Mouse (Mus musculus) naive thymus-derived CD4-positive, alpha-beta T cell, adult 2 months (primary cell): ENCODE results near the gene Gna15.

ENCODE experiments used
- DNase-seq: peaks from one replicate; pipeline ENCODE4 v3.0.0-alpha.2; 2011; ENCODE audit warnings: low read depth

Gene Gna15

DNA sequence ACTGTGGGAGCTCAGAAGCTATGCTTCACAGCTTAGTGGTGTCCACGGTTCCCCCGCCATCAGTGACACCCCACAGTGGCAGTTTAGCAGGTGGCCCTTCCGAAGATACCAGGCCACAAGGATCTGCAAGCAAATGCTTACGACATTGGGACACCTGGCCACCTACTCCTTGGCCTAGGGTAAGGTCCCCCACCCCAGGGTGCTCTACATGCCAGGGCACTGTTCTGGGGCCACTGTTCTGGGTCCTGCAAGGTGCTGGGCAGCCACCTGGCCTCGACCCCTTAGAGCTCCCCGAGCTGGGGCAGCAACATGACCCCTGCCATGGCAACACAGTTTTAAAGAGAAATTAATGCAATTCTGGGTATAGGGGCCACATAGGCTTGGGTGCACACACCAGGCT lies 28.9 kb downstream of the Gna15 start:
- no peak for DNase-seq

- no peak for DNase-seq
These were observed 29.6 kb downstream of the Gna15 start for GRCm38 (mm10) chr10:81494260-81495041.

- DNase-seq: peak; percentile 53
These were observed 30.3 kb downstream of the Gna15 start for GRCm38 (mm10) chr10:81493601-81494220.

- no peak for DNase-seq
These were observed 31.3 kb downstream of the Gna15 start for GRCm38 (mm10) chr10:81492606-81493240.

GRCm38 (mm10) chr10:81491018-81491417 lies 33.0 kb downstream of the Gna15 start:
- no peak for DNase-seq

DNA sequence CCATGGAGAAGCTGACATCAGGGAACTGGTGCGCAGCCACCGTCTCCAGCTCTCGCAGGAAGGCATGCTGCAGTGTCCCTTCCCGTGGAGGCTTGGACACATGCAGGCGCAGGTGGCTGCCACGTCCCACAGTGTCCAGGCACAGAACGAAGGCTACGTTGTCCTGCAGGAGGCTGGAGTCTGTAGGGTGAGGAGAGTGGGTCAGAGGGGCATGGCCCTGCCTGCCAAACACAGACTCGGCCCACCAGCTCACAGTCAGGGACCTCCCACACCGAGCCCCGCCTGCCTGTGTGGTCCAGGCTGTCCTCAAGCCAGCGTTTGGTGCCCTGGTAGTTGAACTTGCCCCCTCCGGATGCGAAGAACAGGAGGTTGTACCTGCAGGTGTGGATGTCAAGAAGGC lies 34.1 kb downstream of the Gna15 start:
- DNase-seq: no peak

- no peak for DNase-seq
These were observed 35.9 kb downstream of the Gna15 start for GRCm38 (mm10) chr10:81488081-81488480.

DNA sequence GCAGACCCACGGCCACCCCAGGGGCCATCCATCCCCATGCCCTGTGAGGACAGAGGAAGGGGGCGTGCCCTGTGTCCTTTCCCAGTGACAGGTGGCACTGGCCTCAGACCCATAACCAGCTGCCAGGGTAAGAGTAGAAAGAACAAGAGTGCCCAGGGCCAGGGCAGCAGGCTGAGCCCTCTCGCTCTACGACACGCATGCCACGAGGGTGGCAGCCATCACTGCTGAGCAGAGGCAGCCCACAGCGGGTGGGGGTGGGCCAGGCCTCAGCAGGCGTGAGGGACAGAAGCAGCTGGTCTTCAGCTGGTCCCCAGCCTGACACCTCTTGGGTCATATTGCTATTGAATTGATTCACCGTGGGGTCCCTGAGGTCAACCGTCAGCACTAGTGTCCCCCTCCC lies 37.5 kb downstream of the Gna15 start:
- DNase-seq: no peak

DNA sequence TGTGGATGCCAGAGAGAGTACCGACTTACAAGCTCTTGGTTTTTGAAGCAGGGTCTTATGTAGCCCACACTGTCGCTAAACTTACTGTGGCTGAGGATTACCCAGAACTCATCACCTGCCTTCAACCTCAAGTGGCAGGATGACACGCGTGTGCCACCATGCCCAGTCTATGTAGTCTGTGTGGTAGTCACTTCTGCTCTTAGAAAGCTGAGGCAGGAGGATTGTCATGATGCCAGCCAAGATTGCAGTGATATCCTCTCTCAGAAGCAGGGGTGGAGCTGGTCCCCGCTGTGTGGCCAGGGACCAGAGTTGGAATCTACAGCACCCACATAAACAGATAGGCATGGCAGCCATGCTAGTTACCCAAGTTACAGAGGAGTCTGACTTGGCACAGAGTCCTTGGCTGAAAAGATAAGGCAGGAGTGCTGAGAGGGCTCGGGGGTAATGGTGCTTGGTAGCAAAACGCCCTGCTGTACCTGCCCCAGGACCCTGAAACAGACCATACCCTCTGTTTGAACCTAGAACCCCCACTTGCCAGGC lies 38.5 kb downstream of the Gna15 start:
- no peak for DNase-seq

DNA sequence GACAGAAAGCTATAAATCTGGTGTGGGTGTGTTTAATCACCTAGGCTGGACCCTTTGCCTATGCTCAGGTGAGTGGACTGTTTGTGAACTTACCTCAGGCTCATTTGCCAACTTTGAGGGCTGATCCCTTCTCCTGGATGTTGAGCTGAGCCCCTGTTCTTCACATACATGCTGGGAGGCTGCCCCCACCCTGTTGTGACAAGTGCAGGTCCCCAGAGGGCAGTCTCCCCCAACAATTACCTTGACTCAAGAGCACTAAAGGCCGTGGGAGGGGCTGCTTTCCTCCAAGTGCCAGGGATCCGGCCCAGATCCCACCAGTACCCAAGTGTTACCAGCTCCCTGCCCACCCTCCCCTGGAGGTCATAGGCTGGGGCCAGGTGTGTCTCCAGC lies 39.0 kb downstream of the Gna15 start:
- DNase-seq: peak; percentile 61

DNA sequence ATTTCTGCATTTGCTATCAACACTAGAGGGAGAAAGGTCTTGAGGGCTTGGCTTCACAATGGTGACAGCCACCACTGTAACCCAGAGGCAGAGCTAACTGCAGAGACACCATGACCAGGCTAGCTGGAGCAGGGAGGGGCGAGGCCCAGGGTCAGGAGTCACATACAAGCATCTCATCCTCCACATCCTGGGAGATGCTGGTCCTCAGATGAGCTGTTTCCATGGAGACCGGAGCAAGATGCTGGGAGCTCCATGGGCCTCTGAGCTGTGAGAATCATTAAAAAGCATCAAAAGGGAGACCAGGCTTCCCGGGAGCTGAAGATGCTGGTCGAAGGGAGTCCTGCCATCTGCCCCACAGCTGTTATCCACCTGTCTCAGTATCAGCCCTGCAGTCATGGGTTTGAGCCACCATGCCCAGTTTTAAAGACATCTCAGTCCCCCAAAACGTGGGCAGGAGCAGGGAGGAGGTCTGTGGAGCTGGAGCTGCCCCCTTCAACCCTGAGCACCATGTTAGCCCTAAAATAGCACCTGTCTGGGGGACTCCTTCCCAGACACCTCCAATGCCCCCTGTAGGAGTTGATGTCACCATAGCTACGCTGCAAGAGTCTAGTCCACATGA lies 39.5 kb downstream of the Gna15 start:
- no peak for DNase-seq

DNA sequence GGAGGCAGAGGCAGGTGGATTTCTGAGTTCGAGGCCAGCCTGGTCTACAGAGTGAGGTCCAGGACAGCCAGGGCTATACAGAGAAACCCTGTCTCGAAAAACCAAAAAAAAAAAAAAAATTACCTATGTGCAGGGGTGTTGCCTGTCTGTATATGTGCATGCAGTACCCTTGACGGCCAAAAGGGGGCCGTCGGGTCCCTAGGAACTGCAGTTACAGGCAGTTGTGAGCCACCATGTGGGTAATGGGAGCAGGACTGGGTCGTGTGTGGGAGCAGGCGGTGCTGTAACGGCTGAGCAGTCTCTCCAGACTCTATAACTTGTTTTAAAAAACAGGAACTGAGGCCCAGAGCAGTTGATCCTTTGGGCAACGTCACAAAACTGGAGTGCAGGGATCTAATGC lies 40.0 kb downstream of the Gna15 start:
- DNase-seq: peak; percentile 80

GRCm38 (mm10) chr10:81482533-81482889 lies 41.5 kb downstream of the Gna15 start, which contains the start of gene Celf5:
Celf5 (minus strand) TSS chr10:81482709.
- peak; percentile 79 for DNase-seq

DNA sequence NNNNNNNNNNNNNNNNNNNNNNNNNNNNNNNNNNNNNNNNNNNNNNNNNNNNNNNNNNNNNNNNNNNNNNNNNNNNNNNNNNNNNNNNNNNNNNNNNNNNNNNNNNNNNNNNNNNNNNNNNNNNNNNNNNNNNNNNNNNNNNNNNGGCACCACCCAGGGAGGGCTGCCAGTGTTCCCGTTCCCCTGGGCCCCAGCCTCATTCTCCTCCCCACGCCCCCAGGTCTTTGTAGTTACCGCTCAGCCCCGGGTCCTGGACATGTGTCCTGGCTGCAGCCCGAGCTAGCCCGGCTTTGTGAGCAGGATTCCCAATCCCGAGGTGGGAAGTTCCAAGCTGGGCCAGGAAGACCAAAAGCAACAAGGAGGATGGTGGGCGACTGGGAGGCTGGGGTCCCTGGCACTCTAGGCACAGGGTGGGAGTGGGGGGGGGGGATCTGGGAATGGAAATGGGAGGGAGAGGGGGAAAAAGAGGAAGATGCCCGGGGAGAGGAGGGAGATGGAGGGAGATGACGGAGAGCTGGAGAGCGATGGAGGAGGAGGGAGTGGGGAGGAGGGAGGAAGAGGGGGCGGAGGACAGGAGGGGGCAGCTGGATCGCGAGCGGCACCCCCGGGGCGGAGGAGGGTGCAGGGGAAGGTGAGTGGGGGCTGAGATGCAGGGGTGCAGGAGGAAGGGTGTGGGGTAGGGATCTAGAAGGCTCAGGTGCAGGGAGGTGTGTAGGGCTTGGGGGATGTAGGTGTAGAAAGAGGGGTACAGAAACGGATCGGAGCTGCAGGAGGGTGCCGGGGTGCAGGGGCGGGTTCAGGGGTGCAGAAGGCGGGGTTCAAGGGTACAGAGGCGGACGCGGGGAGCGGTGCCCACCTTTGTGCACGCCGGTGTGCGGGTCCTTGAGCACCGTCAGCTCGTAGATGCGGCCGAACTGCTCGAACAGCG lies 42.2 kb downstream of the Gna15 start:
- DNase-seq: no peak

DNA sequence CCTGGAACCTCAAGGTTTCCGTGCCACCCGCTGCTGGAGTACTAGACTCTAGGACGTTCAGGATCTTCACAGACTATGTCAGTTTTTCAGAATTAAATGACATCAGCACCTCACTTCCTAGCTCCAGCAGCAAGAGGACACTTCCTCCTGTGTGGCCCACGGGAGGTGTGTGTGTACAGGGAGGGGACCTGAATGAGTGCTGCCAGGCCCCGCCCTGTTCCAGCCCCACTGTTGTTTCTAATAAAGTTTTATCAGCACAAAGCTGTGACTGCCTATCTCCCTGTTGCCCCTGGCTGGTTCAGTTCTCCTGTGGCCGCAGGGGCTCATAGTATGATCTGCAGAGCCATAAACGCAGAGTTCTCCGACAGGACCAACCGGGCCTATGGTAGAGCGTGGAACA lies 49.6 kb downstream of the Gna15 start:
- DNase-seq: no peak

DNA sequence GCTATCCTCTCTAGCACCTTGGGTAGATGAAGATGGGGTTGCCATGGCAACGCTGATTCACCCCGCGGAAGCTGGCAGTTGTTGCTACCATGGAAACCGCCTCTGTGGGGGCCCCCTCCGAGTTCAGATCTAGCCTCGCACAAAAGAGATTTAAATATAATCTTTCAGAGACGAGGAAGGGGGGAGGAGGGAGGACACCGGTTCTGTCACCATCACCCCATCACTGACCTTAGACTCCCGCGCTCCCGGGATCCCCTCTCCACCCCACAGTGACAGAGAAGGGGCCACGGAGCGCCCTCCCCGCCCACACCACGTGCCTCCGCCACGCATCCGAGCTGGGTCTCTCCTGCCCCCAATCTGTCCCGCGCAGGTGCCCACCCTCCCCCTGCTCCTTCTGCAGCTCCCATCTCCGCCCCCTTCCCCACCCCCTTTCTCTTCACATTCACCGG lies 51.0 kb downstream of the Gna15 start:
- peak; percentile 74 for DNase-seq

GRCm38 (mm10) chr10:81472403-81473002 lies 51.5 kb downstream of the Gna15 start:
- no peak for DNase-seq

- DNase-seq: peak; percentile 72
These were observed 53.6 kb downstream of the Gna15 start for GRCm38 (mm10) chr10:81470454-81470853.

DNA sequence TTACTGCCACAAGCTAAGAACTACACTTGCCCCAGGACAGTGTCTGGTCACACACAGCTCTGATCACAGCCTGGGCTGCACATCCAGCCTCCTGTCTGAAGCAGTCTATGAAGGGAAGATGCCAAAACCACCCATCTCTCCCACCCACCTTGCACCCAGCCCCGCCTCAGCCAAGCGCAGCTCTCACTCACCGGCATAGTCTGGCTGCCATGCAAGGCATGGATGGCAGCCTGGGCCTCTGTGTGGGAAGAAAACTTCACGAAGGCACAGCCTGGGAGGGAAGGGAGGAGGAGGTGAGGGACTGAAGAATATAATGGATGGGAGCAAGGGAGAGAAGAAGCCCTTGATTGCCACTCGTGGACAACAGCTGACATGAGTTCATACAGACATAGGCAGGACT lies 54.8 kb downstream of the Gna15 start:
- no peak for DNase-seq

- DNase-seq: no peak
These were observed 56.3 kb downstream of the Gna15 start for GRCm38 (mm10) chr10:81467670-81468235.

GRCm38 (mm10) chr10:81466881-81467280 lies 57.1 kb downstream of the Gna15 start:
- DNase-seq: no peak
